Comparison of ENCODE assay signal across 8 mouse cellular contexts in the genomic region with DNA sequence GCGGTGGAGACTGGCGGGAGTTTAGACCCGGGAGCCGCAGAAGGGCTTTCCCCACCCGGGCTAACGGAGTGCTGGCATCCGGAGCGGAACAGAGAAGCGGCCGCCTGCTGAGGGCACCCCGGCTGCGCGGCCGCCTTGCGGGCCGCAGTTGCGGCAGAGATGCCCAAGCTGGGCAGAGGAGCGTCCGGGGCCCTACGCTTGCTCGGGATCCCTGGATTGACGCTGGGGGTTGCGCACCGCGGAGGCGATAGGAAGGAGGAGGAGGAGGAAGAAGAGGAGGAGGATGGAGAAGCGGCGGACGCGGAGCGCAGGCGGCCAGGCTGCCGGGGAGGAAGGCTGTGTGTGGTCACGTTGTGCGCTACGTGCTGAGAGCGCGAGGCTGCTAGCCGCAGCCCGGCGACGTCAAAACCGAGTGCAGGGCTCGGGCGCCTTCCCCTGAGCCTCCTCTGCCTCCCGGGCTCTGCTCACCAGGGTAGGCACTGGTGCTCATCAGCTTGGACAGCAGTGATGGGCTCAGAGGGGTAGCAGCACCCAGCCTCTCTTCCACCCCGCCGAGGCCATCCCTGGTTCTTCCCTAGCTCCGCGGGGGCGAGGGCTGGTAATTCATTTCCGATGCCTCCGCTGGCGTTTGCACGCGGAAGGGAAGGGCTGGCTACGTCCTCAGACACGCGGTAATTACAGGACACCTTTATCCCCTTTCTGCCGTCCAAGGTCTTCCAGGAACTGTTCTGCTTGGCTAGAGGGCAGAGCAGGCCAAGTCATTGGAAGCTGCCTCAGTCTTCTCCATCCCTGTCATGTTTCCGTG. TPM values are rescaled to one million over a fixed set of nuclear protein-coding genes. Genes with fewer than 3 reads are reported as not detected.
DNase-seq lines count a peak whose midpoint lies in the region; ATAC-seq lines count a peak whose summit lies in the region.

A gene (minus strand): TSS at position 329 of the 805 bp plus-strand sequence.

- no peaks in the 10 kb centered on the region for H3K27me3 ChIP-seq in forebrain, embryonic 15.5 days
- no peaks in the 10 kb centered on the region for H3K27me3 ChIP-seq in hindbrain, embryonic 15.5 days
- H3K27me3 ChIP-seq in neural tube, embryonic 13.5 days = peaks cover 4% of the 10 kb centered on the region; the same call in 1 of the 2 replicates

- peak within 1 kb of the TSS; percentile 96 for H3K4me2 ChIP-seq in forebrain, embryonic 15.5 days (replicated peaks)
- peak within 1 kb of the TSS; percentile 75 for H3K4me2 ChIP-seq in hindbrain, embryonic 15.5 days
- H3K4me2 ChIP-seq in neural tube, embryonic 13.5 days = peak within 1 kb of the TSS; percentile 77

- no peaks in the 10 kb centered on the region for H3K36me3 ChIP-seq in forebrain, embryonic 15.5 days
- H3K36me3 ChIP-seq in hindbrain, embryonic 15.5 days = no peaks in the 10 kb centered on the region
- no peaks in the 10 kb centered on the region for H3K36me3 ChIP-seq in neural tube, embryonic 13.5 days

- ATAC-seq in forebrain, embryonic 15.5 days (replicated peaks) = peak; percentile 75
- ATAC-seq in hindbrain, embryonic 15.5 days (ENCODE audit: low FRiP score, low read depth) = peak; percentile 77
- peak; percentile 75 for ATAC-seq in neural tube, embryonic 13.5 days (ENCODE audit: low read depth)
- no peak for ATAC-seq in activated CD4-positive, CD25-positive, alpha-beta regulatory T cell, adult 4 months

- peak within 1 kb of the TSS; percentile 94 for H3K9ac ChIP-seq in forebrain, embryonic 15.5 days (replicated peaks)
- peak within 1 kb of the TSS; percentile 82 for H3K9ac ChIP-seq in hindbrain, embryonic 15.5 days
- peak within 1 kb of the TSS; percentile 89 for H3K9ac ChIP-seq in neural tube, embryonic 13.5 days

- intact Hi-C loops in heart, postnatal 25 days (cut with DNase I) = no loop called here
- intact Hi-C loops in left cerebral cortex, postnatal 36 days (cut with DNase I) = loop anchor here (10.0 kb wide), 1 partner anchor 1642 kb away; no protein-coding TSS in a partner anchor

- H3K27ac ChIP-seq in forebrain, embryonic 15.5 days (replicated peaks) = peak within 1 kb of the TSS; percentile 92
- peak within 1 kb of the TSS; percentile 95 for H3K27ac ChIP-seq in hindbrain, embryonic 15.5 days (replicated peaks)
- H3K27ac ChIP-seq in neural tube, embryonic 13.5 days (replicated peaks) = peak within 1 kb of the TSS; percentile 96

- H3K4me1 ChIP-seq in forebrain, embryonic 15.5 days = peaks cover 24% of the 10 kb centered on the region
- peaks cover 24% of the 10 kb centered on the region for H3K4me1 ChIP-seq in hindbrain, embryonic 15.5 days (replicated peaks)
- H3K4me1 ChIP-seq in neural tube, embryonic 13.5 days (replicated peaks) = peaks cover 26% of the 10 kb centered on the region

- under 1% methylated on average over 59 of the region's 61 CpGs for WGBS in forebrain, embryonic 15.5 days
- WGBS in hindbrain, embryonic 15.5 days = under 1% methylated on average over 61 of the region's 61 CpGs
- WGBS in neural tube, embryonic 13.5 days = under 1% methylated on average over 60 of the region's 61 CpGs

- H3K9me3 ChIP-seq in forebrain, embryonic 15.5 days = no peaks in the 10 kb centered on the region
- H3K9me3 ChIP-seq in hindbrain, embryonic 15.5 days = no peaks in the 10 kb centered on the region
- H3K9me3 ChIP-seq in neural tube, embryonic 13.5 days = no peaks in the 10 kb centered on the region

- peak within 1 kb of the TSS; percentile 91 for H3K4me3 ChIP-seq in forebrain, embryonic 15.5 days
- H3K4me3 ChIP-seq in hindbrain, embryonic 15.5 days = peak within 1 kb of the TSS; percentile 72
- H3K4me3 ChIP-seq in neural tube, embryonic 13.5 days = peak within 1 kb of the TSS; percentile 76

- peak; percentile 6 to 13 for DNase-seq in heart, adult 18-20 months
- no peak for DNase-seq in heart, postnatal 25 days (ENCODE audit: low spot score)
- DNase-seq in cerebellum, adult 11-12 months = peak; percentile 34
- DNase-seq in left cerebral cortex, postnatal 36 days (ENCODE audit: low spot score in 2 of 2) = peak; percentile 85 to 88

RNA-seq across cellular contexts. Expression of the gene that starts here (rescaled TPM):
- under 1 TPM; 0.20 to 0.64 TPM for total RNA-seq in heart, adult 18-20 months (2021)
- under 1 TPM; 0.56 to 0.68 TPM for total RNA-seq in heart, postnatal 25 days (2021)
- 22.9 and 25.0 TPM in 2 replicates for polyA plus RNA-seq in forebrain, embryonic 15.5 days (2015; fragmentation: Nextera tagmentation; extraction: Ambion mirVana)
- polyA plus RNA-seq in hindbrain, embryonic 15.5 days (2015; fragmentation: Nextera tagmentation; extraction: Ambion mirVana) = 35.5 and 38.7 TPM in 2 replicates
- 10 to 100 TPM; 49.1 to 72.1 TPM for total RNA-seq in left cerebral cortex, postnatal 36 days (2021)
- polyA plus RNA-seq in neural tube, embryonic 13.5 days (2015; fragmentation: Nextera tagmentation; extraction: Ambion mirVana) = 19.7 and 20.9 TPM in 2 replicates
- polyA plus RNA-seq in activated CD4-positive, CD25-positive, alpha-beta regulatory T cell, adult 4 months (2017; shearing (Covaris generic)) = under 1 TPM in 1 of 2 experiments, not detected in 1; 0.33 TPM

Comparison
In these comparisons a context has a peak if more than half of its experiments do, and no peak if none do; other contexts are left out.
1. RNA of the gene that starts here (total RNA-seq): 49.1 to 72.1 TPM in left cerebral cortex, postnatal 36 days; 0.56 to 0.68 TPM in heart, postnatal 25 days and 0.20 to 0.64 TPM in heart, adult 18-20 months; every median in the first group is over 10 times any median in the second.
2. RNA of the gene that starts here (polyA plus RNA-seq): 35.5 to 38.7 TPM in hindbrain, embryonic 15.5 days, 22.9 to 25.0 TPM in forebrain, embryonic 15.5 days and 19.7 to 20.9 TPM in neural tube, embryonic 13.5 days; 0.33 TPM in activated CD4-positive, CD25-positive, alpha-beta regulatory T cell, adult 4 months; every median in the first group is over 10 times any median in the second.
3. Peak in DNase-seq in heart, adult 18-20 months; RNA of the gene not detected or under 1 TPM.
4. Peak in every context shown above with its lines, with median percentiles within 50 percentile points of each other: H3K27ac ChIP-seq, H3K4me2 ChIP-seq, H3K4me3 ChIP-seq and H3K9ac ChIP-seq.